Mouse (Mus musculus): Measurements from ENCODE around the gene Itpkc. TPM values are rescaled to one million over a fixed set of nuclear protein-coding genes. Genes with fewer than 3 reads are reported as not detected.
A peak's percentile ranks its signal among the peaks of the same experiment; 100 is the strongest.

Gene Itpkc
- total and polyA plus RNA-seq, 3 experiments = 4.0 to 8.1 (median 4.0) TPM

- no peak for DNase-seq (ENCODE audit: extremely low read depth)
- Histone ChIP-seq H3K27me3 (replicated peaks) (no peaks in the 10 kb centered on the region), H3K4me3 (replicated peaks in 1 of 3; ENCODE audit: low read depth in 2 of 3, low read length in 2 of 3, poor library complexity in 1 of 3) (no peak overlapping the region), H3K4me2 (ENCODE audit: insufficient read depth, low read depth, poor library complexity, severe bottlenecking) (no peak overlapping the region), H3K79me2 (replicated peaks; ENCODE audit: control insufficient read depth, extremely low read depth, insufficient read depth, poor library complexity, severe bottlenecking) (peaks cover 27% of the 10 kb centered on the region), H3K36me3 (replicated peaks in 1 of 2; ENCODE audit: control insufficient read depth in 1 of 2, insufficient read depth in 1 of 2, low read length in 1 of 2) (peaks cover 15 to 57% of the 10 kb centered on the region in 2 experiments), H3K9ac (ENCODE audit: insufficient read depth, low read depth) (no peak overlapping the region), H3K9me3 (replicated peaks; ENCODE audit: low read length) (no peaks in the 10 kb centered on the region), H3K4me1 (ENCODE audit: control insufficient read depth in 1 of 2, insufficient read depth in 2 of 2) (peaks cover 11 to 59% of the 10 kb centered on the region in 2 experiments), H3K27ac (ENCODE audit: insufficient read depth, low read depth) (no peak overlapping the region)
- dilution Hi-C loops (cut with MboI; ENCODE audit: extremely low pct_ligation_motif_present, extremely low pct_unique_long_range_greater_than_20kb, low sequenced_read_pairs) (no loop called here), in situ Hi-C loops (cut with MboI; ENCODE audit: low pct_ligation_motif_present, low pct_unique_long_range_greater_than_20kb, low sequenced_read_pairs) (no loop called here)
- TF ChIP-seq E2F4 (IDR thresholded peaks at IDR 0.05; ENCODE audit: insufficient replicate concordance, low read depth, low read length) (no peak), CHD2 (IDR thresholded peaks at IDR 0.05; ENCODE audit: low read length) (no peak), HCFC1 (IDR thresholded peaks at IDR 0.05; ENCODE audit: low read depth, low read length) (no peak), MAFK (IDR thresholded peaks at IDR 0.05; ENCODE audit: insufficient replicate concordance, low read length) (no peak), MYC (IDR thresholded peaks at IDR 0.05; ENCODE audit: low read depth, low read length) (no peak), USF1 (IDR thresholded peaks at IDR 0.05; ENCODE audit: low read depth, low read length) (no peak), ELF1 (IDR thresholded peaks at IDR 0.05; ENCODE audit: low read depth, low read length) (no peak), NRF1 (IDR thresholded peaks at IDR 0.05; ENCODE audit: low read depth, low read length) (no peak)
Measured at GRCm38 (mm10) chr7:27197634-27198033, 30.8 kb downstream of the Itpkc start.

DNA sequence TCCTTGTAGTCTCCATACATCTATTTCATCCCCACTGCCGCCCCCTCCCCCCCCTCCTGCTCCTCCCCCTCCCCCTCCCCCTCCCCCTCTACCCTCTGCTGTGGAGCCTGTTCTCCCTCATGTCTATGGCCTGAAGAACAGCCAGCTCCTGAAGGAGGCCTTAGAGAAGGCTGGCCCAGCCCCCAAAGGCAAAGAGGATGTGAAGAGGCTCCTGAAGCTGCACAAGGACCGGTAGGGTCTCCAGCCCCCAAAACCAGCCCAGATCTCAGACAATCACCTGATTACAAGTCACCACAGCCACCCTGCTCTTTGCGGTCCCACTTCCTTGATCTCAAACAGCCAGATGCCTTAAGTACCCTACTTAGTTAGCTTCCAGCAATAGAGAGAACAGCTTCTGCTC, 31.3 kb downstream of the Itpkc start:
- peak overlapping the region; percentile 31; the same call in 1 of the 2 replicates for H3K4me2 ChIP-seq (ENCODE audit: insufficient read depth, low read depth, poor library complexity, severe bottlenecking)
- no peaks in the 10 kb centered on the region for H3K27me3 ChIP-seq (replicated peaks)

More for the DNA sequence above, 31.3 kb downstream of the Itpkc start:
- no peak overlapping the region for H3K27ac ChIP-seq (ENCODE audit: insufficient read depth, low read depth)
- TF ChIP-seq GABPA (IDR thresholded peaks at IDR 0.05; ENCODE audit: insufficient replicate concordance, low read depth, low read length) = no peak
- no peak for TF ChIP-seq RCOR1 (conservative IDR thresholded peaks at IDR 0.05; ENCODE audit: low read depth, low read length)
- TF ChIP-seq SIN3A (IDR thresholded peaks at IDR 0.05; ENCODE audit: low read length) = no peak
- TF ChIP-seq IRF4 (IDR thresholded peaks at IDR 0.05; ENCODE audit: low read depth, low read length) = no peak
- no peak for TF ChIP-seq UBTF (IDR thresholded peaks at IDR 0.05; ENCODE audit: low read depth, low read length)
- no peak for TF ChIP-seq MXI1 (IDR thresholded peaks at IDR 0.05; ENCODE audit: low read depth, low read length)
- TF ChIP-seq BHLHE40 (IDR thresholded peaks at IDR 0.05; ENCODE audit: low read depth, low read length) = no peak
- 0 out of 2 replicates have a peak, but pooled peaks have one; percentile 15 for TF ChIP-seq CHD2 (IDR thresholded peaks at IDR 0.05; ENCODE audit: low read length)
- peaks cover 31% of the 10 kb centered on the region for H3K79me2 ChIP-seq (replicated peaks; ENCODE audit: control insufficient read depth, extremely low read depth, insufficient read depth, poor library complexity, severe bottlenecking)
- DNase-seq (ENCODE audit: extremely low read depth) = no peak
- no peaks in the 10 kb centered on the region for H3K9me3 ChIP-seq (replicated peaks; ENCODE audit: low read length)
- peaks cover 13 to 64% of the 10 kb centered on the region in 2 experiments for H3K4me1 ChIP-seq (ENCODE audit: control insufficient read depth in 1 of 2, insufficient read depth in 2 of 2)
- dilution Hi-C loops (cut with MboI; ENCODE audit: extremely low pct_ligation_motif_present, extremely low pct_unique_long_range_greater_than_20kb, low sequenced_read_pairs) (no loop called here), in situ Hi-C loops (cut with MboI; ENCODE audit: low pct_ligation_motif_present, low pct_unique_long_range_greater_than_20kb, low sequenced_read_pairs) (no loop called here)
- H3K9ac ChIP-seq (ENCODE audit: insufficient read depth, low read depth) = 0 out of 2 replicates have a peak overlapping the region, but pooled peaks have one; percentile 91
- H3K36me3 ChIP-seq (replicated peaks in 1 of 2; ENCODE audit: control insufficient read depth in 1 of 2, insufficient read depth in 1 of 2, low read length in 1 of 2) = peaks cover 18 to 57% of the 10 kb centered on the region in 2 experiments
- no peak overlapping the region for H3K4me3 ChIP-seq (replicated peaks in 1 of 3; ENCODE audit: low read depth in 2 of 3, low read length in 2 of 3, poor library complexity in 1 of 3)
